Mouse (Mus musculus) thymus, adult 2 months (tissue): ENCODE data around the gene Sept9. TPM values are rescaled to one million over a fixed set of nuclear protein-coding genes. Genes with fewer than 3 reads are reported as not detected.
A peak's percentile ranks its signal among the peaks of the same experiment; 100 is the strongest.

Source experiments
- DNase-seq: peaks from one replicate; pipeline ENCODE4 v3.0.0; 2021
- H3K27ac ChIP-seq: fragments of 200-500 bp; 2 replicates; pipeline ENCODE4 v1.5.1; 2012; ENCODE audit warnings: low read length, control low read depth; ENCODE audit not compliant: control insufficient read depth, insufficient read depth
- H3K27me3 ChIP-seq: fragments of 200-500 bp; 2 replicates; pipeline ENCODE4 v1.6.1; 2012; ENCODE audit warnings: mild to moderate bottlenecking, low read length, moderate library complexity, mixed read lengths; ENCODE audit not compliant: control insufficient read depth, insufficient read depth
- H3K36me3 ChIP-seq: fragments of 200-500 bp; 2 replicates; pipeline ENCODE4 v1.6.1; 2012; ENCODE audit warnings: mild to moderate bottlenecking, low read length, moderate library complexity; ENCODE audit not compliant: control insufficient read depth, insufficient read depth
- H3K4me1 ChIP-seq: fragments of 200-500 bp; replicated peaks from 2 replicates; pipeline ENCODE4 v1.6.1; 2012; ENCODE audit warnings: low read length; ENCODE audit not compliant: control insufficient read depth, insufficient read depth
- H3K4me3 ChIP-seq: fragments of 200-500 bp; 2 replicates; pipeline ENCODE4 v1.5.1; 2012; ENCODE audit warnings: mild to moderate bottlenecking, low read length, control low read depth, moderate library complexity; ENCODE audit not compliant: control insufficient read depth, insufficient read depth
- CTCF ChIP-seq: fragments of 200-500 bp; IDR thresholded peaks from 2 replicates; pipeline ENCODE4 v1.5.1; 2012; ENCODE audit warnings: mild to moderate bottlenecking, control low read depth, low read length, moderate library complexity, borderline replicate concordance; ENCODE audit not compliant: control insufficient read depth, poor library complexity, insufficient read depth; ENCODE audit errors: extremely low read depth
- POLR2A ChIP-seq: fragments of 200-500 bp; IDR thresholded peaks from 2 replicates; pipeline ENCODE4 v1.6.1; 2012; ENCODE audit warnings: mild to moderate bottlenecking, low read length, control low read depth, moderate library complexity; ENCODE audit not compliant: control insufficient read depth, poor library complexity, insufficient read depth; ENCODE audit errors: extremely low read depth
- WGBS: fragments of 180-500 bp; shearing (Covaris S2); methylation state at CpG from one replicate; pipeline ENCODE4 v1.1.7; 2018; 5-methylcytosine and 5-hydroxymethylcytosine counted together
- polyA plus RNA-seq: library from polyadenylated mRNA; depleted of rRNA; stranded (reverse); fragments of >200 nt; gene quantifications from 2 replicates; pipeline ENCODE4 v1.2.3, GENCODE M21; 2012

Sept9 gene
- polyA plus RNA-seq, 1 experiment, result 113 TPM

DNA sequence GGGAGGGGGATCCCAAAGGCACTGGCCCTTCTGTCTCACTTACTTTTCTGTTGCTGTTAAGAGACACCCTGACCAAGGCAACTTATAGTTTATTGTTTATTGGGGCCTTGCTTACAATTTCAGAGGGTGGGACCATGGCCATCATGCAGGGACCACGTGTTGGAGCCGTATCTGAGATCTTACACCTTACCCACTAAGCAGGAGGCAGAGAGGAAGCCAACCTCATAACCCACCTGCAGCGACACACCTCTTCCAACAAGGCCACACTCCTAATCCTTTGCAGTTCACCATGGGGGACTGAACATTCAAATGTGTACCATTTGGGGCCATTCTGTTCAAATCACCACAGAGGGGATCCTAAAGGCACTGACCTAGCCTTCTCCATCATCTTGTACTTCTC is 46.4 kb downstream of the Sept9 start:
- peak overlapping the region; percentile 46 for H3K27ac ChIP-seq
- no peak for DNase-seq
- H3K4me1 ChIP-seq, result peaks cover 58% of the 10 kb centered on the region
- H3K27me3 ChIP-seq, result no peaks in the 10 kb centered on the region
- no peak overlapping the region for H3K4me3 ChIP-seq
- no peaks in the 10 kb centered on the region for H3K36me3 ChIP-seq
- WGBS, result 34% methylated on average over 3 of the region's 3 CpGs
- TF ChIP-seq POLR2A, result no peak
- no peak for TF ChIP-seq CTCF

GRCm38 (mm10) chr11:117246286-117246685 is 46.8 kb downstream of the Sept9 start:
- DNase-seq, result peak; percentile 47
- Histone ChIP-seq H3K36me3 (no peaks in the 10 kb centered on the region), H3K4me1 (peaks cover 58% of the 10 kb centered on the region), H3K27me3 (no peaks in the 10 kb centered on the region), H3K4me3 (no peak overlapping the region), H3K27ac (peak overlapping the region; percentile 46)
- TF ChIP-seq CTCF (no peak), POLR2A (no peak)
- WGBS, result 48% methylated on average over 8 of the region's 8 CpGs

DNA sequence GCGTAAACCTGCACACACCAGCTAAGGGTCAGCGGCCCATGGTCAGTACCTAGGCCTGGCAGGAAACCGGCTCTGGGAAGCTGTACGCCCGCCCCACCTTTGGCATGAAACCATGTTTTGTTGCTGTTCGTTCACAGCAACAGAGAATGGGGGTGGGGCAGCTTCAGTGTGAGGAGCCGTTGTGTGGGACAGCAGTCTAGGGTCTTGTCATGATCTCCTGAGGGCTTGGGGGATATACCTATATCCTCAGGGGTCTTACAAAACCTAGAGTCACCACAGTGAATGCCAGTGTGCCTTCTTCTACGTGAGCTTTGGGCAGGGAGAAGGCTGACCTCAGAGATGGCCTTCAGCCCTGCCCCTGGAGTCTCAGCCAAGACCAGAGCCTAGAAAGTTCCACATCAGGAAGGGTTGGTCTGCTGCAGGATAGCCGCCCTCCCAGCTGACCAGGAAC is 47.5 kb downstream of the Sept9 start:
- DNase-seq, result no peak
- peaks cover 56% of the 10 kb centered on the region for H3K4me1 ChIP-seq
- H3K4me3 ChIP-seq, result no peak overlapping the region
- WGBS, result 90% methylated on average over 9 of the region's 9 CpGs
- H3K36me3 ChIP-seq, result no peaks in the 10 kb centered on the region
- no peak for TF ChIP-seq POLR2A
- TF ChIP-seq CTCF, result no peak
- H3K27me3 ChIP-seq, result no peaks in the 10 kb centered on the region
- H3K27ac ChIP-seq, result no peak overlapping the region

DNA sequence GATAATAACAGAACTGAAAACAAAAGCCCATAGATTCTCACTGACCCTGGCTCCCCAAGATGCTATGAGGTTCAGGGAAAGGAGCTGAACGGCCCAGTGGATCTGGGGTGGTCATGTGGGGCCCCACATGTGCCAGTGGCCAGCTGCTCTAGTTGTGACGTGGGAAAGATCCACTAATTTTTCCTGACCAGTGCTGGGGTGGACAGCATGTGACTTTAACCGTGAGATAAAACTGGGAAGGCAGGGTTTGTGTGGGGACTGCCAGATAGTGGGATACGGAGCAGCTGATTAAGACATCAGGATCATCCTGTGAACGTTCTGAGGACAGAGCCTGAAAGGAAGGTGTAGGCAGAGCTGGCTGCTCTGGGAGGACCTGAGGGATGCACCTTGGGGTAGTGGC is 48.1 kb downstream of the Sept9 start:
- Histone ChIP-seq H3K4me1 (peaks cover 51% of the 10 kb centered on the region), H3K27ac (no peak overlapping the region), H3K36me3 (no peaks in the 10 kb centered on the region), H3K27me3 (no peaks in the 10 kb centered on the region), H3K4me3 (no peak overlapping the region)
- DNase-seq, result no peak
- TF ChIP-seq POLR2A (no peak), CTCF (no peak)
- 91% methylated on average over 5 of the region's 5 CpGs for whole genome bisulfite sequencing

- no peak for DNase-seq
- 84% methylated on average over 11 of the region's 11 CpGs for WGBS
- Histone ChIP-seq H3K27ac (no peak overlapping the region), H3K4me3 (no peak overlapping the region), H3K27me3 (no peaks in the 10 kb centered on the region), H3K36me3 (no peaks in the 10 kb centered on the region), H3K4me1 (peaks cover 52% of the 10 kb centered on the region)
- TF ChIP-seq POLR2A (no peak), CTCF (no peak)
Observed at GRCm38 (mm10) chr11:117248734-117249248, 49.3 kb downstream of the Sept9 start.

DNA sequence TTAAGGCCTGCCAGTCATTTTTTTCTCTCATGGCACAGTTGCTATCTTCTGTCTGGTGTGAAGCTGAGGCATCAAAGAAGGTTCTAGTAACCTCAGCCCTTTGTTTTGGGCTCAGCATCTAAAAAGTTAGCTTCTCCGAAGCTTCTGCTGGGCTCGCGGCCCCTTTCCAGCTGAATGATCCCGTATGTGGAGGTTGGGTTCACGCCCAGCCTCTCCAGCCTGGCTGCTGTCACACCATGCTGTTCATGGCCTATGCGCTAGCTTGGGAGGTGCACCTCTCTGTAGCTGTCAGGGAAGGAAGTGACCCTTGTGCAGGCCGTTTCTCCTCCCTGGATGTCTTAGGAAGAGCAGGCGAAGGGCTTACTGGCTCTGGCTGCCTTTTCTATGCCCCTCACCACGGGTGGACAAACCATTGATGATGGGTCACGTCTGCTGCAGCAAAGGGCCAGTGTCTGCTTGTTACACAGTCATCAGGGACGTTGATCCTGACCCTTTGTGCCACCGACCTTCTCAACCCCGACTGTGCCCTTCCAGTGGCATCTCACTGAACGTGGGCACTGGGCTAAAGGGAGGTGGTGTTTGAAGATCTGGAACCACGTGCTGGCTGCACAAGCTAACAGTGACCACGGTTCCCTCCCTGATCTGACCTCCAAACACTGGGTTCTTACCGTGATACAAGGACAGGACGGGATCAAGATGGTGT is 50.0 kb downstream of the Sept9 start:
- H3K4me3 ChIP-seq, result no peak overlapping the region
- no peak overlapping the region for H3K27ac ChIP-seq
- TF ChIP-seq CTCF (no peak), POLR2A (no peak)
- H3K27me3 ChIP-seq, result no peaks in the 10 kb centered on the region
- WGBS, result 83% methylated on average over 18 of the region's 18 CpGs
- H3K4me1 ChIP-seq, result peaks cover 56% of the 10 kb centered on the region
- H3K36me3 ChIP-seq, result no peaks in the 10 kb centered on the region
- DNase-seq, result no peak
